Mouse (Mus musculus) liver, embryonic 13.5 days (tissue): ENCODE measurements at regions not wholly inside any gene's neighbourhood (a gene's known extent, or its start where the extent isn't known, plus 50 kb on each side); places are given as distances from the start of the nearest gene placed in this dataset.

Experiments used
- ATAC-seq: fragments of 200-750 bp; cut with Nextera tagmentation; 2 replicates; pipeline ENCODE4 v1.8.0; 2017; ENCODE audit warnings: low read depth, mild to moderate bottlenecking, moderate number of reproducible peaks, moderate library complexity
- DNase-seq: peaks from one replicate; pipeline ENCODE4 v3.0.0; 2022
- H3K27ac ChIP-seq: fragments of 300-500 bp; sonication (generic); 2 replicates; pipeline ENCODE4 v1.5.1; 2015; ENCODE audit warnings: moderate library complexity, mild to moderate bottlenecking, inconsistent platforms
- H3K27me3 ChIP-seq: fragments of 300-500 bp; sonication (generic); 2 replicates; pipeline ENCODE4 v1.6.1; 2015; ENCODE audit warnings: mild to moderate bottlenecking, inconsistent platforms
- H3K36me3 ChIP-seq: fragments of 300-500 bp; sonication (generic); 2 replicates; pipeline ENCODE4 v1.6.1; 2015; ENCODE audit warnings: mild to moderate bottlenecking, inconsistent platforms
- H3K4me1 ChIP-seq: fragments of 300-500 bp; sonication (generic); replicated peaks from 2 replicates; pipeline ENCODE4 v1.6.1; 2015; ENCODE audit warnings: inconsistent platforms
- H3K4me2 ChIP-seq: fragments of 300-500 bp; sonication (generic); 2 replicates; pipeline ENCODE4 v1.6.1; 2015; ENCODE audit warnings: inconsistent platforms, mild to moderate bottlenecking, moderate library complexity
- H3K4me3 ChIP-seq: fragments of 300-500 bp; sonication (generic); replicated peaks from 2 replicates; pipeline ENCODE4 v1.5.1; 2015; ENCODE audit warnings: mild to moderate bottlenecking, inconsistent platforms
- H3K9ac ChIP-seq: fragments of 300-500 bp; sonication (generic); 2 replicates; pipeline ENCODE4 v1.6.1; 2015; ENCODE audit warnings: mild to moderate bottlenecking, inconsistent platforms
- H3K9me3 ChIP-seq: fragments of 300-500 bp; sonication (generic); replicated peaks from 2 replicates; pipeline ENCODE4 v1.6.1; 2016; ENCODE audit warnings: inconsistent platforms
- WGBS: fragments of 180-500 bp; shearing (Covaris S2); methylation state at CpG from one replicate; pipeline ENCODE4 v1.1.7; 2015; ENCODE audit not compliant: insufficient replicate concordance; 5-methylcytosine and 5-hydroxymethylcytosine counted together

DNA sequence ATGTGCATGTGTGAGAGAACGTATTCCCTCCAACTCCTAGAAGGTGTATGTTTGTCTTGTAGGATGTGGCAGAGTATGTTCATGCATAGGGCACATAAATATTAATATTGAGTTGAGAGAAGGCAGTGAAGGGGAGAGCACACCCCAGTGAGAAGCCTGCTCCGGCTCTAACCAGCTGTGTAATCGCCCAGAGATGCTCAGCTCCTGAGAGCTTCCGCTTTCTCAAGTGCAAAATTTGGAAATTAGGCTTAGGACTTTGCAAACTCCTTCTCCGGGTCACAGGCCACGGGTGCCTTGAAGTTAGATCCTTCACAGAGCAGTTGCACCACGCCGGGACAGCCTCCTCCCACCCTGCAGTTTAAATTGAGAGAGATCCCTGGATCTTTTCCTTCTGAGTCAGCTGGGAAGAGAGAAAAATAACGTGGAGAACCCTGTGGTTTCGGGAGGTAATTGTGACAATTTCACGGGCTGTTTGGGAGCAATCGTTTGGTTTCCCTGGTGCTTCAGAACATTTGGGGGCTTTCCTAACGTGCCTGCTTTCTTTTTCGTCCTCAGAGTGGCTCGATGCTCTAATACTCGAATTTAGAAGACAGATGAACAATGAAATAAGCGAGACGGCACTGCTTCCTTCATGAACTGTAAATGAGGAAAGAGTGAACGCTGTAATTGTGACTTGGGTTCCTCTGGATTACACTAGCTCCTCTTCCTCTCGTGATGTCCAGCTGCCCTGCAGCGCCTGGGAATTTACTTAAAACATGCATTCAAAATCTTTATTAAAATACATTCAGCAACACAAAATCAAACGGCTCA is 263.0 kb upstream of the Adamts16 start:
- DNase-seq (no peak), ATAC-seq (no peak)
- 30% methylated on average over 22 of the region's 22 CpGs for WGBS
- Histone ChIP-seq H3K36me3 (no peaks in the 10 kb centered on the region), H3K9me3 (no peaks in the 10 kb centered on the region), H3K4me1 (no peaks in the 10 kb centered on the region), H3K27ac (no peak overlapping the region), H3K4me2 (peak overlapping the region; percentile 21; the same call in 1 of the 2 replicates), H3K4me3 (no peak overlapping the region), H3K9ac (no peak overlapping the region), H3K27me3 (no peaks in the 10 kb centered on the region)

- H3K36me3 ChIP-seq, result no peaks in the 10 kb centered on the region
- H3K9ac ChIP-seq, result no peak overlapping the region
- no peak overlapping the region for H3K27ac ChIP-seq
- H3K4me1 ChIP-seq, result no peaks in the 10 kb centered on the region
- H3K27me3 ChIP-seq, result no peaks in the 10 kb centered on the region
- DNase-seq (no peak), ATAC-seq (no peak)
- H3K4me2 ChIP-seq, result no peak overlapping the region
- WGBS, result 56% methylated on average over 6 of the region's 6 CpGs
- no peaks in the 10 kb centered on the region for H3K9me3 ChIP-seq
- no peak overlapping the region for H3K4me3 ChIP-seq
Observed at GRCm38 (mm10) chr13:71084301-71084700, 242.7 kb upstream of the Adamts16 start.

DNA sequence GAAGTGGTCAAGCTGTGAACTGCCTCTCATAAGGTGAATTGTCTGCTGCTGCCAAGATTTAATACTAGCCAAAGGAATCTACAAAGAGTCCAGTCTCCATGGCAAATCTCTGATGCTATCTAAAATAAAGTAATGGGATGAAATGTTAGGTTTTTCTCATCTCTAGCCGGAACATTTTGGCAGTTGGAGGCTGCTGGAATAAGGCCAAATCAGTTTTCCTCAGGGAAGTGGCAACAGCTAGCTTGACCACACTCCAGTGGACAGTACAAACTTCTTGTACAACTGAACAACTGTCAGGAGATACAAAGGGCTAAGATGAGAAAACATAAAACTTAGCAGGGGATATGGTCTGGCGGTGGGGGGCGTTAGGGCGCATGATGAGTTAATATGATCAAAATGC is 234.3 kb upstream of the Adamts16 start:
- Histone ChIP-seq H3K9me3 (no peaks in the 10 kb centered on the region), H3K36me3 (no peaks in the 10 kb centered on the region), H3K9ac (no peak overlapping the region), H3K4me3 (no peak overlapping the region), H3K27me3 (no peaks in the 10 kb centered on the region), H3K27ac (no peak overlapping the region), H3K4me2 (no peak overlapping the region), H3K4me1 (no peaks in the 10 kb centered on the region)
- WGBS, result 83% methylated on average over 4 of the region's 4 CpGs
- ATAC-seq (no peak), DNase-seq (no peak)

- H3K27ac ChIP-seq, result no peak overlapping the region
- H3K4me1 ChIP-seq, result no peaks in the 10 kb centered on the region
- WGBS, result 63% methylated on average over 10 of the region's 10 CpGs
- H3K4me2 ChIP-seq, result no peak overlapping the region
- no peak for ATAC-seq
- no peak overlapping the region for H3K9ac ChIP-seq
- no peaks in the 10 kb centered on the region for H3K27me3 ChIP-seq
- H3K9me3 ChIP-seq, result no peaks in the 10 kb centered on the region
- no peaks in the 10 kb centered on the region for H3K36me3 ChIP-seq
- DNase-seq, result no peak
- H3K4me3 ChIP-seq, result no peak overlapping the region
Observed at GRCm38 (mm10) chr13:71074012-71074411, 232.4 kb upstream of the Adamts16 start.

DNA sequence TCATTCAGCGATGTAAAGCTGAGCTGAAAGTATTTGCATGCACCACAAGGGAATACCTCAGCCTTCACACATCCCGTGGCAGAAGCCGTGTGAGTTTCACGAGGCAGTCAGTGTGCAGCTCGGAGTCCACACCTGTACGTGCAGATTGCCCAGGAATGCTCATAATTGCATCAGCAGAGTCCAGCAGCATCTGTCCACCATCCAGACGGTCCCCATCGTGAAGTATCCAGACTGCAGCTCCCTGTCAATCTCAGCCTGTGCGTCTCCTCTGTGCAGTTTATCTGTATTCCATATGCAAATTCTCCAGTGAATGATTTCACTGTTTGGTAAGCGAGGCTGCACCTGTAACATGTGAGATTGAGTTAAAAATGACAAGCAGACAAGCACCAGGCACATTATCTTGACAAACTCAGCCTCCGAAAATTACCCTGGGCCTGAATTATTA is 227.2 kb upstream of the Adamts16 start:
- WGBS, result 62% methylated on average over 11 of the region's 11 CpGs
- Histone ChIP-seq H3K4me3 (no peak overlapping the region), H3K9ac (no peak overlapping the region)

DNA sequence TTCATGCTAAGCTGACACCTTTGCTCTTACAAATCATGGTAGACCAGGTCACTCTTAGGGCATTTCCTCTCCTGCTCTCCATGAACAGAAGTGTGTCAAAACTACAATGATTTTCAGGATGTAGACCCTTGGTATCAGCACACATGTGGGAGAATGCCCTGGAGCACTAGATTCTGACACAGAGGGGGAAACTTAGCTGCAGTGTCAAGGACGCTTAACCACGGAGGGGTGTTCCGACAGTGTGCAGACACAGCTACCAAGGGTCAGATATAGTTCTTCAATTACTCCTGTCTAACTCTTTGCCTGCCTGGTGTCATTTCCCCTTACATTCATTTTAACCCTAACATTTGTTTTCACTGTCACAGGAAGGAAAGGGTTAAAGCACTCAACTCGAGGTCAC is 226.4 kb upstream of the Adamts16 start:
- 35% methylated on average over 4 of the region's 4 CpGs for WGBS
- DNase-seq (no peak), ATAC-seq (no peak)
- Histone ChIP-seq H3K4me1 (no peaks in the 10 kb centered on the region), H3K27ac (no peak overlapping the region), H3K27me3 (no peaks in the 10 kb centered on the region), H3K36me3 (no peaks in the 10 kb centered on the region), H3K9me3 (no peaks in the 10 kb centered on the region), H3K4me2 (no peak overlapping the region), H3K9ac (no peak overlapping the region), H3K4me3 (no peak overlapping the region)

More for the DNA sequence above, 227.2 kb upstream of the Adamts16 start:
- H3K9me3 ChIP-seq, result no peaks in the 10 kb centered on the region
- DNase-seq (no peak), ATAC-seq (no peak)
- H3K4me2 ChIP-seq, result no peak overlapping the region
- H3K27ac ChIP-seq, result no peak overlapping the region
- no peaks in the 10 kb centered on the region for H3K4me1 ChIP-seq
- no peaks in the 10 kb centered on the region for H3K27me3 ChIP-seq
- no peaks in the 10 kb centered on the region for H3K36me3 ChIP-seq

- H3K27me3 ChIP-seq, result no peaks in the 10 kb centered on the region
- DNase-seq (no peak), ATAC-seq (no peak)
- H3K9ac ChIP-seq, result no peak overlapping the region
- H3K9me3 ChIP-seq, result no peaks in the 10 kb centered on the region
- 53% methylated on average over 1 of the region's 1 CpGs for WGBS
- H3K4me3 ChIP-seq, result no peak overlapping the region
- H3K4me2 ChIP-seq, result no peak overlapping the region
- no peaks in the 10 kb centered on the region for H3K36me3 ChIP-seq
- H3K27ac ChIP-seq, result no peak overlapping the region
- no peaks in the 10 kb centered on the region for H3K4me1 ChIP-seq
Observed at GRCm38 (mm10) chr13:71065568-71065967, 224.0 kb upstream of the Adamts16 start.

- Histone ChIP-seq H3K9ac (no peak overlapping the region), H3K27ac (no peak overlapping the region), H3K27me3 (no peaks in the 10 kb centered on the region), H3K4me2 (no peak overlapping the region), H3K4me3 (no peak overlapping the region), H3K9me3 (no peaks in the 10 kb centered on the region), H3K36me3 (no peaks in the 10 kb centered on the region), H3K4me1 (no peaks in the 10 kb centered on the region)
- no peak for ATAC-seq
- WGBS, result 53% methylated on average over 8 of the region's 8 CpGs
- no peak for DNase-seq
Observed at GRCm38 (mm10) chr13:71064590-71065307, 223.1 kb upstream of the Adamts16 start.

GRCm38 (mm10) chr13:71053361-71054264 is 212.0 kb upstream of the Adamts16 start:
- 78% methylated on average over 21 of the region's 21 CpGs for WGBS
- no peaks in the 10 kb centered on the region for H3K36me3 ChIP-seq
- no peak overlapping the region for H3K4me2 ChIP-seq
- ATAC-seq (no peak), DNase-seq (no peak)
- H3K27me3 ChIP-seq, result no peaks in the 10 kb centered on the region
- no peak overlapping the region for H3K4me3 ChIP-seq
- H3K4me1 ChIP-seq, result no peaks in the 10 kb centered on the region
- no peaks in the 10 kb centered on the region for H3K9me3 ChIP-seq
- H3K27ac ChIP-seq, result no peak overlapping the region
- H3K9ac ChIP-seq, result no peak overlapping the region

GRCm38 (mm10) chr13:71050646-71051045 is 209.0 kb upstream of the Adamts16 start:
- H3K27ac ChIP-seq, result no peak overlapping the region
- H3K4me2 ChIP-seq, result no peak overlapping the region
- WGBS, result 45% methylated on average over 13 of the region's 13 CpGs
- ATAC-seq (no peak), DNase-seq (no peak)
- H3K9ac ChIP-seq, result no peak overlapping the region
- H3K9me3 ChIP-seq, result no peaks in the 10 kb centered on the region
- H3K4me3 ChIP-seq, result no peak overlapping the region
- H3K27me3 ChIP-seq, result no peaks in the 10 kb centered on the region
- H3K36me3 ChIP-seq, result no peaks in the 10 kb centered on the region
- no peaks in the 10 kb centered on the region for H3K4me1 ChIP-seq

GRCm38 (mm10) chr13:71036000-71036399 is 194.4 kb upstream of the Adamts16 start:
- Histone ChIP-seq H3K36me3 (no peaks in the 10 kb centered on the region), H3K27me3 (no peaks in the 10 kb centered on the region), H3K4me3 (no peak overlapping the region), H3K9ac (no peak overlapping the region), H3K4me2 (no peak overlapping the region), H3K4me1 (no peaks in the 10 kb centered on the region), H3K9me3 (no peaks in the 10 kb centered on the region), H3K27ac (no peak overlapping the region)
- ATAC-seq, result no peak
- WGBS, result 82% methylated on average over 8 of the region's 8 CpGs
- DNase-seq, result no peak
